Mouse (Mus musculus) cerebellum, postnatal 4 days (tissue): ENCODE data around the gene Aak1.
"Not testable (repeated sequence)": the region's sequence is repeated elsewhere in the genome, so short reads cannot be mapped to it uniquely, and the experiment has no call there.

ENCODE experiments used
- DNase-seq, 2 experiments: peaks; one replicate each; pipeline ENCODE4 v3.0.0; 2022; ENCODE audit warnings: low spot score in 2 of 2, mixed read lengths in 1 of 2

Aak1 gene

GRCm38 (mm10) chr6:87018874-87019273 lies 169.6 kb downstream of the Aak1 start:
- no peak for DNase-seq

- DNase-seq = no peak
Measured at GRCm38 (mm10) chr6:87021791-87022190, 172.5 kb downstream of the Aak1 start.

GRCm38 (mm10) chr6:87026980-87027379 lies 177.7 kb downstream of the Aak1 start:
- DNase-seq = no peak

- no peak for DNase-seq
Measured at GRCm38 (mm10) chr6:87028881-87029280, 179.6 kb downstream of the Aak1 start.

- DNase-seq = not testable (repeated sequence)
Measured at GRCm38 (mm10) chr6:87031310-87031709, 182.0 kb downstream of the Aak1 start.

GRCm38 (mm10) chr6:87032401-87032800 lies 183.1 kb downstream of the Aak1 start:
- DNase-seq = no peak

GRCm38 (mm10) chr6:87034395-87034794 lies 185.1 kb downstream of the Aak1 start:
- no peak for DNase-seq

GRCm38 (mm10) chr6:87037826-87038620 lies 188.7 kb downstream of the Aak1 start:
- no peak for DNase-seq

- DNase-seq = no peak
Measured at GRCm38 (mm10) chr6:87039161-87039560, 189.8 kb downstream of the Aak1 start.

GRCm38 (mm10) chr6:87040971-87041370 lies 191.7 kb downstream of the Aak1 start:
- DNase-seq = no peak

- no peak for DNase-seq
Measured at GRCm38 (mm10) chr6:87041431-87041830, 192.1 kb downstream of the Aak1 start.

- DNase-seq = no peak
Measured at GRCm38 (mm10) chr6:87042004-87042336, 192.7 kb downstream of the Aak1 start.

GRCm38 (mm10) chr6:87042337-87043130 lies 193.2 kb downstream of the Aak1 start, which contains the start of gene Gfpt1:
Gfpt1 (plus strand) TSS chr6:87042846.
- peak; percentile 90 to 97 for DNase-seq

GRCm38 (mm10) chr6:87043131-87043516 lies 193.8 kb downstream of the Aak1 start:
- no peak for DNase-seq

- no peak for DNase-seq
Measured at GRCm38 (mm10) chr6:87044895-87045294, 195.6 kb downstream of the Aak1 start.

- no peak for DNase-seq
Measured at GRCm38 (mm10) chr6:87045507-87045906, 196.2 kb downstream of the Aak1 start.

GRCm38 (mm10) chr6:87048712-87049111 lies 199.4 kb downstream of the Aak1 start:
- not testable (repeated sequence) for DNase-seq

GRCm38 (mm10) chr6:87051886-87052425 lies 202.6 kb downstream of the Aak1 start:
- DNase-seq = no peak
